Mouse (Mus musculus) frontal cortex, postnatal 10 days (tissue): ENCODE data around the gene Hist1h2aa.
A peak's percentile ranks its signal among the peaks of the same experiment; 100 is the strongest.

Source experiments
- DNase-seq, 2 experiments: peaks; one replicate each; pipeline ENCODE4 v3.0.0; 2022; ENCODE audit warnings: low spot score in 2 of 2, mixed read lengths in 1 of 2

The Hist1h2aa gene

GRCm38 (mm10) chr13:23946254-23946653, 12.0 kb downstream of the Hist1h2aa start:
- no peak for DNase-seq

- DNase-seq: peak; percentile 14 to 17
Observed at GRCm38 (mm10) chr13:23949484-23950246, 15.4 kb downstream of the Hist1h2aa start.

GRCm38 (mm10) chr13:23950928-23951327, 16.7 kb downstream of the Hist1h2aa start:
- DNase-seq: no peak

GRCm38 (mm10) chr13:23959776-23960175, 25.5 kb downstream of the Hist1h2aa start:
- DNase-seq: no peak

- DNase-seq: no peak
Observed at GRCm38 (mm10) chr13:23964909-23965308, 30.6 kb downstream of the Hist1h2aa start.

GRCm38 (mm10) chr13:23971870-23972269, 37.6 kb downstream of the Hist1h2aa start:
- no peak for DNase-seq

GRCm38 (mm10) chr13:23972271-23972670, 38.0 kb downstream of the Hist1h2aa start:
- no peak for DNase-seq
